Mouse (Mus musculus) forebrain, embryonic 11.5 days (tissue): ENCODE measurements around the gene Cdh13. TPM values are rescaled to one million over a fixed set of nuclear protein-coding genes. Genes with fewer than 3 reads are reported as not detected.

ENCODE experiments used
- ATAC-seq: fragments of 200-750 bp; cut with Nextera tagmentation; replicated peaks from 2 replicates; pipeline ENCODE4 v1.8.0; 2017; ENCODE audit warnings: moderate TSS enrichment; ENCODE audit not compliant: low FRiP score
- DNase-seq: peaks from one replicate; pipeline ENCODE4 v3.0.0-alpha.2; 2017; ENCODE audit warnings: low spot score
- H3K27ac ChIP-seq: fragments of 300-500 bp; sonication (generic); 2 replicates; pipeline ENCODE4 v1.5.1; 2014; ENCODE audit warnings: low read depth, low read length
- H3K27me3 ChIP-seq: fragments of 300-500 bp; sonication (generic); 2 replicates; pipeline ENCODE4 v1.6.1; 2014; ENCODE audit warnings: mild to moderate bottlenecking, low read length, mixed read lengths; ENCODE audit not compliant: control insufficient read depth, insufficient read depth
- H3K36me3 ChIP-seq: fragments of 300-500 bp; sonication (generic); 2 replicates; pipeline ENCODE4 v1.6.1; 2014; ENCODE audit warnings: mild to moderate bottlenecking, low read length, moderate library complexity, mixed read lengths; ENCODE audit not compliant: control insufficient read depth, insufficient read depth
- H3K4me1 ChIP-seq: fragments of 300-500 bp; sonication (generic); replicated peaks from 2 replicates; pipeline ENCODE4 v1.6.1; 2014; ENCODE audit warnings: low read length, mixed read lengths; ENCODE audit not compliant: control insufficient read depth, insufficient read depth
- H3K4me2 ChIP-seq: fragments of 300-500 bp; sonication (generic); 2 replicates; pipeline ENCODE4 v1.6.1; 2014; ENCODE audit warnings: low read depth, mild to moderate bottlenecking, low read length, moderate library complexity, mixed read lengths; ENCODE audit not compliant: severe bottlenecking
- H3K4me3 ChIP-seq: fragments of 300-500 bp; sonication (generic); 2 replicates; pipeline ENCODE4 v1.5.1; 2014; ENCODE audit warnings: low read depth, low read length
- H3K9ac ChIP-seq: fragments of 300-500 bp; sonication (generic); 2 replicates; pipeline ENCODE4 v1.6.1; 2014; ENCODE audit warnings: low read length
- H3K9me3 ChIP-seq: fragments of 300-500 bp; sonication (generic); 2 replicates; pipeline ENCODE4 v1.6.1; 2016; ENCODE audit warnings: low read length, mixed read lengths; ENCODE audit not compliant: control insufficient read depth
- WGBS: fragments of 180-500 bp; shearing (Covaris S2); extraction: QIAGEN DNeasy Blood & Tissue Kit; methylation state at CpG from one replicate; pipeline ENCODE4 v1.1.7; 2014; 5-methylcytosine and 5-hydroxymethylcytosine counted together
- polyA plus RNA-seq: library from polyadenylated mRNA; unstranded; fragments of >200 nt; fragmentation: Nextera tagmentation; extraction: Ambion mirVana; gene quantifications from 2 replicates; pipeline ENCODE4 v1.2.1, GENCODE M21; 2014

The Cdh13 gene
- polyA plus RNA-seq, 1 experiment from 2014 or later, result 5.6 TPM

- Histone ChIP-seq H3K4me1 (no peaks in the 10 kb centered on the region), H3K4me2 (no peak overlapping the region), H3K9me3 (no peaks in the 10 kb centered on the region), H3K27me3 (no peaks in the 10 kb centered on the region), H3K27ac (no peak overlapping the region), H3K4me3 (no peak overlapping the region), H3K36me3 (no peaks in the 10 kb centered on the region), H3K9ac (no peak overlapping the region)
- DNase-seq, result no peak
- 92% methylated on average over 12 of the region's 12 CpGs for WGBS
- ATAC-seq, result no peak
Observed at GRCm38 (mm10) chr8:118852861-118853260, 569.3 kb downstream of the Cdh13 start.

- no peaks in the 10 kb centered on the region for H3K27me3 ChIP-seq
- DNase-seq (no peak), ATAC-seq (no peak)
- no peaks in the 10 kb centered on the region for H3K9me3 ChIP-seq
- H3K4me1 ChIP-seq, result no peaks in the 10 kb centered on the region
- 91% methylated on average over 8 of the region's 8 CpGs for WGBS
- H3K4me2 ChIP-seq, result no peak overlapping the region
- H3K4me3 ChIP-seq, result no peak overlapping the region
- no peaks in the 10 kb centered on the region for H3K36me3 ChIP-seq
- H3K27ac ChIP-seq, result no peak overlapping the region
- no peak overlapping the region for H3K9ac ChIP-seq
Observed at GRCm38 (mm10) chr8:118854656-118855055, 571.1 kb downstream of the Cdh13 start.

- no peaks in the 10 kb centered on the region for H3K9me3 ChIP-seq
- no peaks in the 10 kb centered on the region for H3K27me3 ChIP-seq
- no peak overlapping the region for H3K4me3 ChIP-seq
- no peak for DNase-seq
- no peaks in the 10 kb centered on the region for H3K4me1 ChIP-seq
- no peak overlapping the region for H3K9ac ChIP-seq
- 90% methylated on average over 6 of the region's 6 CpGs for WGBS
- no peaks in the 10 kb centered on the region for H3K36me3 ChIP-seq
- no peak overlapping the region for H3K27ac ChIP-seq
- H3K4me2 ChIP-seq, result no peak overlapping the region
- no peak for ATAC-seq
Observed at GRCm38 (mm10) chr8:118866332-118866731, 582.8 kb downstream of the Cdh13 start.

- no peaks in the 10 kb centered on the region for H3K36me3 ChIP-seq
- no peaks in the 10 kb centered on the region for H3K4me1 ChIP-seq
- ATAC-seq, result no peak
- no peak overlapping the region for H3K4me3 ChIP-seq
- H3K9ac ChIP-seq, result no peak overlapping the region
- H3K4me2 ChIP-seq, result no peak overlapping the region
- no peak overlapping the region for H3K27ac ChIP-seq
- WGBS, result 92% methylated on average over 8 of the region's 8 CpGs
- no peak for DNase-seq
- H3K9me3 ChIP-seq, result no peaks in the 10 kb centered on the region
- no peaks in the 10 kb centered on the region for H3K27me3 ChIP-seq
Observed at GRCm38 (mm10) chr8:118870711-118871110, 587.2 kb downstream of the Cdh13 start.

GRCm38 (mm10) chr8:118879939-118880825, 596.6 kb downstream of the Cdh13 start:
- no peak for DNase-seq
- Histone ChIP-seq H3K4me3 (no peak overlapping the region), H3K4me1 (no peaks in the 10 kb centered on the region), H3K9ac (no peak overlapping the region), H3K9me3 (no peaks in the 10 kb centered on the region), H3K27me3 (no peaks in the 10 kb centered on the region), H3K27ac (no peak overlapping the region), H3K36me3 (no peaks in the 10 kb centered on the region), H3K4me2 (no peak overlapping the region)
- WGBS, result 89% methylated on average over 11 of the region's 11 CpGs
- ATAC-seq, result no peak

GRCm38 (mm10) chr8:118884296-118884695, 600.8 kb downstream of the Cdh13 start:
- ATAC-seq (no peak), DNase-seq (no peak)
- Histone ChIP-seq H3K4me2 (no peak overlapping the region), H3K4me1 (no peaks in the 10 kb centered on the region), H3K9ac (no peak overlapping the region), H3K4me3 (no peak overlapping the region), H3K9me3 (no peaks in the 10 kb centered on the region), H3K36me3 (no peaks in the 10 kb centered on the region), H3K27ac (no peak overlapping the region), H3K27me3 (no peaks in the 10 kb centered on the region)
- whole genome bisulfite sequencing, result 78% methylated on average over 8 of the region's 8 CpGs

GRCm38 (mm10) chr8:118884988-118885387, 601.5 kb downstream of the Cdh13 start:
- Histone ChIP-seq H3K4me3 (no peak overlapping the region), H3K4me1 (no peaks in the 10 kb centered on the region), H3K27me3 (no peaks in the 10 kb centered on the region), H3K4me2 (no peak overlapping the region), H3K36me3 (no peaks in the 10 kb centered on the region), H3K27ac (no peak overlapping the region), H3K9ac (no peak overlapping the region), H3K9me3 (no peaks in the 10 kb centered on the region)
- DNase-seq (no peak), ATAC-seq (no peak)
- WGBS, result 83% methylated on average over 11 of the region's 11 CpGs

GRCm38 (mm10) chr8:118902402-118902801, 618.9 kb downstream of the Cdh13 start:
- no peaks in the 10 kb centered on the region; the same call in 1 of the 2 replicates for H3K9me3 ChIP-seq
- peak; percentile 53 for DNase-seq
- peak overlapping the region; percentile 50; the same call in 1 of the 2 replicates for H3K27ac ChIP-seq
- no peaks in the 10 kb centered on the region; the same call in 1 of the 2 replicates for H3K4me1 ChIP-seq
- peak; percentile 61; the same call in 1 of the 2 replicates for ATAC-seq
- H3K4me2 ChIP-seq, result no peak overlapping the region
- 58% methylated on average over 11 of the region's 11 CpGs for WGBS
- H3K27me3 ChIP-seq, result no peaks in the 10 kb centered on the region
- H3K9ac ChIP-seq, result no peak overlapping the region
- H3K4me3 ChIP-seq, result no peak overlapping the region
- H3K36me3 ChIP-seq, result no peaks in the 10 kb centered on the region

GRCm38 (mm10) chr8:118916513-118916912, 633.0 kb downstream of the Cdh13 start:
- Histone ChIP-seq H3K4me2 (no peak overlapping the region), H3K36me3 (no peaks in the 10 kb centered on the region), H3K9me3 (peaks cover 8% of the 10 kb centered on the region; the same call in 1 of the 2 replicates), H3K9ac (no peak overlapping the region), H3K4me1 (no peaks in the 10 kb centered on the region), H3K27ac (no peak overlapping the region), H3K27me3 (no peaks in the 10 kb centered on the region), H3K4me3 (no peak overlapping the region)
- ATAC-seq (no peak), DNase-seq (no peak)
- 92% methylated on average over 3 of the region's 3 CpGs for WGBS
